Mouse (Mus musculus) CD4-positive, CD25-positive, alpha-beta regulatory T cell, adult 2 months (primary cell): ENCODE results near the gene Tgif1.

Experiments used
- DNase-seq: peaks from one replicate; pipeline ENCODE4 v3.0.0-alpha.2; 2012; ENCODE audit warnings: low read depth, low spot score

Tgif1 gene

GRCm38 (mm10) chr17:70866538-70867114 lies 13.3 kb upstream of the Tgif1 start:
- DNase-seq: no peak

DNA sequence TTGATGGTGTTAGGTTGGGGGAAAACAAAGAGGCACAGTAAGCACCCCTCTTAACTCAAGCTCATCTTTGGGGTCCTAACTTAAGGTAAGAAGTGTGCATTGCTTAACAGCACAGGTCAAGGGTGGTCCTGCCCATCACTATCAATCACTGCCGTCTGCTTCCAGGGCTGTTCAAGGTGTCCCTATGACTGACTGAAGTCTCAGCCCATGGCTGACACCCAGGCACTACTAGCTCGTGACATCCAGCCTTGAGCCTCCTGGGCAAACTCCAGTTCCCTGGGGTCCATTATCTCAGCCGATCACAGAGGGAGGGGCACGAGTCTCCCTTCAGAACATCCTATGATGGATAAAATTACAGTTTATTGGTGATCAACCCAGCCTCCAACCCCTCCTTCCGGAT lies 12.7 kb upstream of the Tgif1 start:
- DNase-seq: no peak

- no peak for DNase-seq
Observed at GRCm38 (mm10) chr17:70865060-70865604, 11.8 kb upstream of the Tgif1 start.

DNA sequence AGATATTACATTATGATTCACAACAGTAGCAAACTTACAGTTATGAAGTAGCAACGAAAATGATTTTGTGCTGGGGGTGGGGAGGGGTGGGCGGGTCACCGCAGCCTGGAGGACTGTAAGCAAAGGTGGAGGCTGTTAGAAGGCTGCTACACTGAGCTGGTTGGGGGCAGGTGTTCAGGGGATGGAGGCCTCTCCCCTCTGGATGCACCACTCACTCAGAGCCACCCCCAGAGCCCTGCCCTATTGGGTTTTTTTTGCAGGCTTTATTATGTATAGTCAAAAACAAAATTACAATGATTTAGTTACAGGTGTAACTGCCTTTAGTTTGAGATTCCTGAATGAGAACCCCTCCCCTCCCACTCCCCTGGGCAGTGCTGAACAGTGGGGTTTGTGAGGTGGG lies 11.3 kb upstream of the Tgif1 start:
- no peak for DNase-seq

- no peak for DNase-seq
Observed at GRCm38 (mm10) chr17:70864117-70864516, 10.8 kb upstream of the Tgif1 start.

- DNase-seq: no peak
Observed at GRCm38 (mm10) chr17:70858814-70859213, 5.5 kb upstream of the Tgif1 start.

GRCm38 (mm10) chr17:70856871-70857415 lies 3.6 kb upstream of the Tgif1 start:
- DNase-seq: peak; percentile 24

GRCm38 (mm10) chr17:70854021-70854420 lies 675 bp upstream of the Tgif1 start:
- peak; percentile 47 for DNase-seq

DNA sequence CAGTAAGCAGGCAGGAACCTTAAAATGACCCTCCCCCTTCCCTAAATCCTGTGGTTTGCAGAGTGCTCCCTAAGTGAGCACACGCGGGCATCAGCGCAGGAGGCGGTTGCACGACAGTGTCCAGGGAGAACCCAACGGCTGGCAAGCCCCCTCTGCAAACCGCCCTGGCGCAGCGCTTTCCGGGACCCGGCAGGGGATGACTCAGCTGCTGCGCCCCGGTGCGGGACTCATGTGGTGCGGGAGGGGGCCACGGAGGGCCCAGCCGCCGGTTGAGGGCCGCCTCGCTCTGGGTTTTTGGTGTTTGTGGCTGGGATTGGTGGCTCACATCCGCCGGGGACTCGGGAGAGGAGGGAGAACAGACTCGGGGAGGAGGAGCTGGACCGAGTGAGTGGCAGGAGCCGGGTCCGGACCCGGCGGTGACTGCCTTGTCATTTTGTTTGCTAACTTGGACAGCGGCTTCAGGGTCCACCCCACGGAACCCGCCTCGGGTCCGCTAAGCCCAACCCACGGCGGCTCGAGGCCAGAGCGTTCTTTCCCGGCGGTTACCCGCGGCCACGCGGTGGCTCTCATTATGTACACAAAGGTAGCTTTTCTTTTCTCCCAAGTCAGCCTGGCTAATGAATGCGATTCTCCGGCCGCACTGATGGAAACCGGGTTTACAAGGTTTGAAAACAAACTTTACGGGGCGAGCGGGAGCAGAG lies 510 bp downstream of the Tgif1 start:
- peak; percentile 82 for DNase-seq

DNA sequence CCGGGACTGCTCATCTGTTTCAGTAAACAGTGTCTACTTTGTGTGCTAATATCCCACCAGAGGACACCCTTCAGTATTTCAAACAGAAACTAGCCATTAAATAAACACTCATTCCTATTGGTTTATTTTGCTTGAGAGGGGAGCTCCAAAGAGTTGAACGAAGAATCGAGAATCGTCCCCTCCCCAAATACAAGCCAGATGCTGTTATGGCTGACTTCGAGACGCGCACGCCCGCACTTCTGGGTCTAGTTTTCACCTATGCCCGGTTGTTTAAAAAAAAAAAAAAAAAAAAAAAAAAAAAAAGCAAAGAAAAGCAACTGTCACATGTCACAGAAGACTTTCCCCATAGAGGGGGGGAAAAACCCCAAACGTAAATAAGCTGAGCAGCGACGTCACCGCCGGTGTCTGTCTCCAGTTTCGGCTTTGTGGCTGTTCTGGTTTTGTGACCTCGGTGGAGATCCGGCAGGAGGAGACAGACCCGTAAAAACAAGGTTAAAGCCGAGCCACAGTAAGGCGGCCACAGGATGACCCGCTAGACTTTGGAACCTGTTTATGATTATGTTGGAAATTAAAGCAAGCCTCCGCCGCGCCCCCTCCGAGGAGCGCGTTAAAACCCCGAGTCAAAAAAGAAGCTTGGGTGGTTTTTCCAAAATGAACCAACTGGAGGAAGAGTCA lies 1.2 kb downstream of the Tgif1 start:
- peak; percentile 96 for DNase-seq

DNA sequence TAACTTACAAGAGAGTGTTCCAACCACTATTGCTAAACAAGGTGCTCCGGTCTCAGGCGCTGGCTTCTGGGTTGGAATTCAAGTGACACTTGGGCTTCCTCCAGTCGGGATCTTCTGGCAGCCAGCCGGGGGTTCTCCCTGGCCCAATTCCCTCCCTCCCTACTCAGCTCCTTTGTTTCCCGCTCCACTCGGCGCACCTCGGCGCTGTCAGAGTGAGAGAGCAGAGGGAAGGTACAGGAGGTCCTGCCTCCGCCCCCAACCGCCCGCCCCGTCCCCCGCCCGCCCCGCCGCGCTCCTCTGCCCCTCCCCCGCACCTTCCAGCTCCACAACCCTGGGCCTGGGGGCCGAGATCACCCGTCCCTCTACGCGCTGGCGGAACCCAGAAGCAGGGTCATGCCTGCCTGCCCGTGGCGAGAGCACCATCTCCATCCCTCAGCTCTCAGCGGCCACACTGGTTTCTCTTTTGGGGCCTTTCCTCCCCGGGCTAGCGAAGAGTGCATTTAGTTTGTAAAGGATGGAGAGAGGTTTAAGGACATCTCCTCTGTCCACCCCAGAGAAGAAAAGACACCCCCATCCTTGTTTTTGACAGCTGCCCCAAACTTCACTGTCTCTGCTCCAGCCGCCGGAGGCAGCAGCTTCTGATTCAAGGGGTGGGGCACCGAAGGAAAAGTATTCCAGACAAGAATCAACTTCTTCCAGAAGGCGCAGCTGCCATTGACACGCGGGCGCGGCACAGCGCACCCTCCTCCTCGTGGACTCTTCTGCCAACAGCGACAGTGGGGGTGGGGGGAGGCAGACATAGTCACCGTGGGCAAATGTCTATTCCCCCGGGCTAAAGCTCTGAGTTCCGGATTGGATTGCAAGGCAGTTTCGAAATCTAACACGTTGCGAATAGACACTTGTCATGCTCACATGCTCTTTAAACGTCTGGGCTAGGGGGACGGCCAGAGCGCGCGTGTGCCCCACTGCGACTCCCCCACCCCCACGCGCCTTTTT lies 2.1 kb downstream of the Tgif1 start:
- peak; percentile 87 for DNase-seq

DNA sequence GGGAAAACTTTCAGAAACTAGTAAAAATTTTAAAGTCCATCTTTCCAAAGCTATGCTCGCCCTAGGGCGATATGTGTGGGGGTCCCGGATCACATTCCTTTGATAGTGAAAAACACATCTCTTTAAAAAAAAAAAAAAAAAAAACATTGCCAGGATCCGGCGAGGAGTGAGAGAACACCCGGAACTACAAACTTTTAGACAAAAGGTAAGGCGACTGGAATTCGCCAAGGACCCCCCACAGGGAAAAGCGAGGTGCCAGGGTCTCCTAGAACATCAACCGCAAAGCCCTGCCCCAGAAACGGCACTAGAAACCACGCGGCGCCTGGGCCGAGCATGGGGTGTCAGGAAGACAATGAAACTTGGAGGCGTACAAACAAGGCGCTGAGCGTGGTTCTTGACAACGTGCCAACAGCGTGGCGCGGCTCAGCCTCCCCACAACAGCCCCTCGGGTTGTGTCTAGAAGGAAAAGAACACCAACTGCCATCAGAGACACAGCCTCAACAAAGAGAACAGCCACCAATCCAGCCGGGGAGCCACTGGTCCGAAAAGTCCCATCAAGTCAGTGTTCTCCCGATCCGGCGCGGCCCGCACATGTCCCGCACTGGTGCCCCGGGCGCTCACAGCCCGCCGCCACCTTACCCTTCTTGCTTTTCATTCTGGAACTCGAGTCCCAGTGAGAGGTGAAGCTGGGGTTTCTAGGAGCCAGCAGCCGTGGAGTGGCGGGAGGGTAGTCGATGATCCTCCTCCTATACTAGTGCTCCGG lies 2.9 kb downstream of the Tgif1 start:
- DNase-seq: peak; percentile 87

- peak; percentile 92 for DNase-seq
Observed at GRCm38 (mm10) chr17:70849399-70850232, 3.7 kb downstream of the Tgif1 start.

- peak; percentile 77 for DNase-seq
Observed at GRCm38 (mm10) chr17:70848511-70849398, 4.6 kb downstream of the Tgif1 start.

DNA sequence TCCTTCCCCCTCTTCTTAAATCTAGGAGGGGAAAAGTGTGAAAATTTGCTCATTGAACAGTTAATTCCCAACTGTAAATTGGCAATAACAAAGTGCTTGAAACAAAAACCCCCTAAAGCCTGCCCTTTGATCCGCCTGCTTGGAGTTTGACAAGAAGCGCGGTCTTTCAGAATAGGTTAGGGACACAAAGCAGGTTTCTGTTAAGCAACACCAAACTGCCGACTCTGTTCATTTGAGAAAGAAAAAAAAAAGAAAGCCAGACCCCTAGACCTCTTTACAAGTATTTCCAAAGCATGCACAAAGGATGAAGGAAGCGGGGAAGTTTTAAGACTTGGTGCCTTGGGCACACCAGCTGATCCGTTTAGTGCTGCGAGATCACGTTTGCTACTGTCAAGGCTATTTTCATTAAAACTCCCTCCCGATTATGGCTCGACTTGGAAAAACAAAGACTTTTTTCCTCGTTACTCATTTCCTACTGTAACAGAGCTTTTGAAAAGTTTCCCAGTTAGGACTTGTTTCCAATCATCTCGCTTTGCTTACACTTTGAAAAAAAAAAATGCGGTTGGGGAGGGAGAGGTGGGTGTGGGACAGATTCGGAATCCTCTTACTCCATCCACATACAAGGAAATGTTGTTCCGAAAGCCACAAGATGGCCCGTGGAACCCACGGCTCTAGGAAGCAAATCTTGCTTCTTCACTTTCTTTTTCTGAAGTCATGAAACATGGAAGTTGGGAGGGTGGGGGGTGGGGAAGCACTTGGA lies 5.4 kb downstream of the Tgif1 start:
- DNase-seq: peak; percentile 61

DNA sequence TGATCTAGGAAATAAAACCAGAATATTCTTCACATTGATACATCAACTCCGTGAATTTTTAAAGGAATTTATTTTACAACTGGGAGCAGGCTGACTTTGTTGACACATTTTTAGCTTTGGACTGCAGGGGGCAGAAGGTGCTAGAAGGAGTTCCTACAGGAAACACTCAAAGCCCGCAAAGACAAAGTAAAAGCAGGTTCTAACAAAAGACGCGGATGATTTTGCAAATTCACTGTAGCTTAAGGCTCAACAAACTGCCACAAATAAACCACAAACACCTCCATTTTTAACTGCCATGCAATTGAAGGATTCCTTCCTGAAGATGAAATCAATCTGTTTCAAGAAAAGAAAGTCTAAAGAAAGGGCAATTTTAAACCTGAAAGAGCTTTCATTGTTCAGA lies 6.3 kb downstream of the Tgif1 start:
- DNase-seq: peak; percentile 85

DNA sequence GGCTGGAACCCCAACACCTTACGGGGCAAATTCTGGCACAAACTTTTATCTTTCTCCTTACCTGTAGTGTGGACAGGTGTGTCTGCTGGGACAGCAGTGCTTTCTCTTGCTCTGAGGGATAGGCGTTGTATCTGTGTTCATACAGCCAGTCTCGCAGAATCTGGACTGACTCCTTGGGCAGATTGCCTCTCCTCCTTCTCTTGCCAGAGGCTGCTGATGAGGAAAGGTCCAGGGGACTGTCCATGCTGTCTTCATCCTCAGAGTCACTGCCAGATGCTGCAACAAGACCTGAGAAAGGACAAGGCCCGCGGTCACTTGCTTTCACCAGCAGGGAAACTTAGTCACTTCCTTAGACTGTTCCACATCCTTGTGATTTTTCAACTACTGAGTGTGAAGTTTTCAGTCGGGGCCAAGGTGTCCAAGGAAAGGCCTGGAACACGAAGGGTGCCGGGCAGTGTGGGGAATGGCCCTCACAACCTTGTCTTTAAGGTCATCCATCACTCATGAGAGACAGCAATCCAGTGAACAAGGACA lies 7.2 kb downstream of the Tgif1 start:
- peak; percentile 11 for DNase-seq
